Mouse (Mus musculus): Measurements from ENCODE around the gene Mycl. TPM values are rescaled to one million over a fixed set of nuclear protein-coding genes. Genes with fewer than 3 reads are reported as not detected.

Gene Mycl
- polyA plus RNA-seq (2012; rRNA removed): 54.9 and 101 TPM in 2 replicates

GRCm38 (mm10) chr4:122995404-122996220 is at the start of gene Mycl:
Mycl (plus strand) TSS chr4:122995652.

GRCm38 (mm10) chr4:122961100-122961567 is 34.3 kb upstream of the Mycl start, which contains the start of gene Mfsd2a:
Mfsd2a (minus strand) TSS chr4:122961188.

GRCm38 (mm10) chr4:123016451-123016957 is 21.1 kb downstream of the Mycl start, which contains the start of gene Trit1:
Trit1 (plus strand) TSS chr4:123016597.

Other genes starting within 250 kb of the Mycl start
- gene Ppt1, start 159.4 kb upstream of the Mycl start, polyA plus RNA-seq (2012; rRNA removed): 37.6 and 53.7 TPM in 2 replicates
- 60.4 and 90.8 TPM in 2 replicates for gene Cap1, start 109.6 kb upstream of the Mycl start, polyA plus RNA-seq (2012; rRNA removed)
- gene Mfsd2a, start 34.5 kb upstream of the Mycl start, polyA plus RNA-seq (2012; rRNA removed): 14.0 and 18.8 TPM in 2 replicates
- 20.1 and 23.6 TPM in 2 replicates for gene Trit1, start 20.9 kb downstream of the Mycl start, polyA plus RNA-seq (2012; rRNA removed)
- 0.17 and 0.39 TPM in 2 replicates for gene Bmp8b, start 109.5 kb downstream of the Mycl start, polyA plus RNA-seq (2012; rRNA removed)
- 0.08 and 0.16 TPM in 2 replicates for gene Oxct2b, start 120.6 kb downstream of the Mycl start, polyA plus RNA-seq (2012; rRNA removed)
- gene Ppie, start 144.3 kb downstream of the Mycl start, polyA plus RNA-seq (2012; rRNA removed): 72.2 and 73.3 TPM in 2 replicates
- 0.34 and 0.41 TPM in 2 replicates for gene Hpcal4, start 187.6 kb downstream of the Mycl start, polyA plus RNA-seq (2012; rRNA removed)
- 0.04 TPM in 1 of 2 replicates, not detected in the other for gene Nt5c1a, start 205.9 kb downstream of the Mycl start, polyA plus RNA-seq (2012; rRNA removed)
- gene Heyl, start 237.9 kb downstream of the Mycl start, polyA plus RNA-seq (2012; rRNA removed): 3.7 and 8.3 TPM in 2 replicates

Measured in central nervous system, embryonic 11.5 days (tissue).